Mouse (Mus musculus): ENCODE data around the gene Tmem98. TPM values are rescaled to one million over a fixed set of nuclear protein-coding genes. Genes with fewer than 3 reads are reported as not detected.

Tmem98 gene
- total and polyA plus RNA-seq, 3 experiments: 12.7 to 21.3 (median 18.4) TPM

GRCm38 (mm10) chr11:80838724-80839123, 28.7 kb downstream of the Tmem98 start (continued):
- 0 out of 2 replicates have a peak, but pooled peaks have one; percentile 62 for TF ChIP-seq MYC (IDR thresholded peaks at IDR 0.05; ENCODE audit: low read depth, low read length)
- peak; percentile 38 for TF ChIP-seq RAD21 (IDR thresholded peaks at IDR 0.05; ENCODE audit: low read depth, low read length)
- TF ChIP-seq MAZ (IDR thresholded peaks at IDR 0.05; ENCODE audit: low read depth, low read length): no peak
- no peak for TF ChIP-seq ZMIZ1 (IDR thresholded peaks at IDR 0.05; ENCODE audit: low read depth, low read length)
- no peak for TF ChIP-seq EP300 (IDR thresholded peaks at IDR 0.05; ENCODE audit: low read length)
- no peak for TF ChIP-seq NELFE (IDR thresholded peaks at IDR 0.05; ENCODE audit: low read depth, low read length)
- TF ChIP-seq SMC3 (IDR thresholded peaks at IDR 0.05; ENCODE audit: low read depth, low read length): 0 out of 2 replicates have a peak, but pooled peaks have one; percentile 9
- TF ChIP-seq MAX (IDR thresholded peaks at IDR 0.05; ENCODE audit: low read length): no peak
- no peak for TF ChIP-seq POLR2AphosphoS2 (IDR thresholded peaks at IDR 0.05; ENCODE audit: low read depth, low read length)
- TF ChIP-seq JUND (conservative IDR thresholded peaks at IDR 0.05; ENCODE audit: low read depth, low read length): no peak
- TF ChIP-seq KAT2A (IDR thresholded peaks at IDR 0.05; ENCODE audit: insufficient replicate concordance, low read length): no peak
- TF ChIP-seq ZC3H11A (IDR thresholded peaks at IDR 0.05; ENCODE audit: low read depth, low read length): no peak
- TF ChIP-seq POLR2A (IDR thresholded peaks at IDR 0.05; ENCODE audit: low read depth, low read length): no peak

GRCm38 (mm10) chr11:80843435-80843834, 33.5 kb downstream of the Tmem98 start:
- dilution Hi-C loops (cut with MboI; ENCODE audit: extremely low pct_ligation_motif_present, extremely low pct_unique_long_range_greater_than_20kb, low sequenced_read_pairs): no loop called here

GRCm38 (mm10) chr11:80845486-80845885, 35.5 kb downstream of the Tmem98 start:
- Histone ChIP-seq H3K9ac (ENCODE audit: insufficient read depth, low read depth) (no peak overlapping the region), H3K27ac (ENCODE audit: insufficient read depth, low read depth) (no peak overlapping the region), H3K4me1 (ENCODE audit: control insufficient read depth in 1 of 2, insufficient read depth in 2 of 2) (no peaks in the 10 kb centered on the region), H3K36me3 (replicated peaks in 1 of 2; ENCODE audit: control insufficient read depth in 1 of 2, insufficient read depth in 1 of 2, low read length in 1 of 2) (no peaks in the 10 kb centered on the region), H3K79me2 (replicated peaks; ENCODE audit: control insufficient read depth, extremely low read depth, insufficient read depth, poor library complexity, severe bottlenecking) (no peaks in the 10 kb centered on the region), H3K27me3 (replicated peaks) (peaks cover 87% of the 10 kb centered on the region), H3K4me3 (replicated peaks in 1 of 3; ENCODE audit: low read depth in 2 of 3, low read length in 2 of 3, poor library complexity in 1 of 3) (no peak overlapping the region), H3K4me2 (ENCODE audit: insufficient read depth, low read depth, poor library complexity, severe bottlenecking) (no peak overlapping the region), H3K9me3 (replicated peaks; ENCODE audit: low read length) (no peaks in the 10 kb centered on the region)
- in situ Hi-C loops (cut with MboI; ENCODE audit: low pct_ligation_motif_present, low pct_unique_long_range_greater_than_20kb, low sequenced_read_pairs) (no loop called here), dilution Hi-C loops (cut with MboI; ENCODE audit: extremely low pct_ligation_motif_present, extremely low pct_unique_long_range_greater_than_20kb, low sequenced_read_pairs) (no loop called here)
- no peak for DNase-seq (ENCODE audit: extremely low read depth)
- no peak for TF ChIP-seq HCFC1 (IDR thresholded peaks at IDR 0.05; ENCODE audit: low read depth, low read length)
- no peak for TF ChIP-seq USF1 (IDR thresholded peaks at IDR 0.05; ENCODE audit: low read depth, low read length)
- no peak for TF ChIP-seq POLR2A (IDR thresholded peaks at IDR 0.05; ENCODE audit: low read depth, low read length)
- TF ChIP-seq CTCF (conservative IDR thresholded peaks at IDR 0.05 in 1 of 2, IDR thresholded peaks at IDR 0.05 in 1 of 2; ENCODE audit: low read depth in 2 of 2, low read length in 2 of 2): no peak
- TF ChIP-seq MYC (IDR thresholded peaks at IDR 0.05; ENCODE audit: low read depth, low read length): no peak
- TF ChIP-seq ZMIZ1 (IDR thresholded peaks at IDR 0.05; ENCODE audit: low read depth, low read length): no peak
- TF ChIP-seq SIN3A (IDR thresholded peaks at IDR 0.05; ENCODE audit: low read length): no peak
- TF ChIP-seq ZKSCAN1 (IDR thresholded peaks at IDR 0.05; ENCODE audit: borderline replicate concordance, low read depth, low read length): no peak
- TF ChIP-seq RCOR1 (conservative IDR thresholded peaks at IDR 0.05; ENCODE audit: low read depth, low read length): no peak
- TF ChIP-seq ZC3H11A (IDR thresholded peaks at IDR 0.05; ENCODE audit: low read depth, low read length): no peak
- no peak for TF ChIP-seq CHD1 (IDR thresholded peaks at IDR 0.05; ENCODE audit: low read depth, low read length)
- no peak for TF ChIP-seq CHD2 (IDR thresholded peaks at IDR 0.05; ENCODE audit: low read length)
- no peak for TF ChIP-seq BHLHE40 (IDR thresholded peaks at IDR 0.05; ENCODE audit: low read depth, low read length)
- TF ChIP-seq IRF4 (IDR thresholded peaks at IDR 0.05; ENCODE audit: low read depth, low read length): no peak
- TF ChIP-seq EP300 (IDR thresholded peaks at IDR 0.05; ENCODE audit: low read length): no peak

More at GRCm38 (mm10) chr11:80843435-80843834, 33.5 kb downstream of the Tmem98 start:
- Histone ChIP-seq H3K27me3 (replicated peaks) (peaks cover 76% of the 10 kb centered on the region), H3K27ac (ENCODE audit: insufficient read depth, low read depth) (no peak overlapping the region), H3K4me1 (ENCODE audit: control insufficient read depth in 1 of 2, insufficient read depth in 2 of 2) (no peaks in the 10 kb centered on the region), H3K4me3 (replicated peaks in 1 of 3; ENCODE audit: low read depth in 2 of 3, low read length in 2 of 3, poor library complexity in 1 of 3) (no peak overlapping the region), H3K4me2 (ENCODE audit: insufficient read depth, low read depth, poor library complexity, severe bottlenecking) (no peak overlapping the region), H3K36me3 (replicated peaks in 1 of 2; ENCODE audit: control insufficient read depth in 1 of 2, insufficient read depth in 1 of 2, low read length in 1 of 2) (no peaks in the 10 kb centered on the region), H3K9me3 (replicated peaks; ENCODE audit: low read length) (no peaks in the 10 kb centered on the region), H3K79me2 (replicated peaks; ENCODE audit: control insufficient read depth, extremely low read depth, insufficient read depth, poor library complexity, severe bottlenecking) (no peaks in the 10 kb centered on the region), H3K9ac (ENCODE audit: insufficient read depth, low read depth) (no peak overlapping the region)
- DNase-seq (ENCODE audit: extremely low read depth): no peak
- in situ Hi-C loops (cut with MboI; ENCODE audit: low pct_ligation_motif_present, low pct_unique_long_range_greater_than_20kb, low sequenced_read_pairs): no loop called here
- TF ChIP-seq ETS1 (conservative IDR thresholded peaks at IDR 0.05; ENCODE audit: low read depth, low read length): no peak
- no peak for TF ChIP-seq JUND (conservative IDR thresholded peaks at IDR 0.05; ENCODE audit: low read depth, low read length)
- TF ChIP-seq SIN3A (IDR thresholded peaks at IDR 0.05; ENCODE audit: low read length): no peak
- no peak for TF ChIP-seq ZNF384 (IDR thresholded peaks at IDR 0.05; ENCODE audit: low read depth, low read length)
- no peak for TF ChIP-seq JUN (IDR thresholded peaks at IDR 0.05; ENCODE audit: insufficient read depth, low read depth, low read length)
- no peak for TF ChIP-seq HCFC1 (IDR thresholded peaks at IDR 0.05; ENCODE audit: low read depth, low read length)
- no peak for TF ChIP-seq ZKSCAN1 (IDR thresholded peaks at IDR 0.05; ENCODE audit: borderline replicate concordance, low read depth, low read length)
- no peak for TF ChIP-seq SMC3 (IDR thresholded peaks at IDR 0.05; ENCODE audit: low read depth, low read length)
- no peak for TF ChIP-seq GABPA (IDR thresholded peaks at IDR 0.05; ENCODE audit: insufficient replicate concordance, low read depth, low read length)
